Mouse (Mus musculus) gonadal fat pad, adult 2 months (tissue): ENCODE data around the gene Krt88. TPM values are rescaled to one million over a fixed set of nuclear protein-coding genes. Genes with fewer than 3 reads are reported as not detected.

Experiments used
- DNase-seq: peaks from one replicate; pipeline ENCODE4 v3.0.0-alpha.2; 2012; ENCODE audit warnings: low read depth
- polyA plus RNA-seq: library from polyadenylated mRNA; depleted of rRNA; stranded (reverse); fragments of >200 nt; gene quantifications from 2 replicates; pipeline ENCODE4 v1.2.3, GENCODE M21; 2012; rRNA removed

Krt88 gene
- polyA plus RNA-seq, 1 experiment, result 0.38 TPM

GRCm38 (mm10) chr15:101479007-101479665, 31.6 kb downstream of the Krt88 start:
- no peak for DNase-seq

- no peak for DNase-seq
These were observed 32.1 kb downstream of the Krt88 start for GRCm38 (mm10) chr15:101479666-101480060.

GRCm38 (mm10) chr15:101482056-101482455, 34.5 kb downstream of the Krt88 start:
- no peak for DNase-seq

GRCm38 (mm10) chr15:101483646-101484045, 36.1 kb downstream of the Krt88 start:
- DNase-seq, result no peak

GRCm38 (mm10) chr15:101484939-101485338, 37.4 kb downstream of the Krt88 start:
- DNase-seq, result no peak

GRCm38 (mm10) chr15:101485911-101486635, 38.5 kb downstream of the Krt88 start:
- DNase-seq, result no peak

GRCm38 (mm10) chr15:101491431-101491830, 43.9 kb downstream of the Krt88 start, which contains the start of gene Krt83:
Gene Krt83 (minus strand): TSS chr15:101491512.
- no peak for DNase-seq

GRCm38 (mm10) chr15:101492718-101493117, 45.2 kb downstream of the Krt88 start:
- no peak for DNase-seq

GRCm38 (mm10) chr15:101493713-101494112, 46.2 kb downstream of the Krt88 start:
- no peak for DNase-seq

GRCm38 (mm10) chr15:101494203-101494602, 46.7 kb downstream of the Krt88 start:
- no peak for DNase-seq

- DNase-seq, result no peak
These were observed 47.7 kb downstream of the Krt88 start for GRCm38 (mm10) chr15:101495266-101495665.

- no peak for DNase-seq
These were observed 49.6 kb downstream of the Krt88 start for GRCm38 (mm10) chr15:101497181-101497580.

Other genes with a start within 250 kb of the Krt88 start
- 6.9 and 8.5 TPM in 2 replicates for gene Grasp, start 223.6 kb upstream of the Krt88 start, polyA plus RNA-seq
- 18.2 and 36.9 TPM in 2 replicates for gene Nr4a1, start 193.5 kb upstream of the Krt88 start, polyA plus RNA-seq
- 36.8 and 42.7 TPM in 2 replicates for gene Atg101, start 163.5 kb upstream of the Krt88 start, polyA plus RNA-seq
- 10.3 and 11.5 TPM in 2 replicates for gene 6030408B16Rik, start 154.5 kb upstream of the Krt88 start, polyA plus RNA-seq
- gene Krt80, start 77.6 kb upstream of the Krt88 start, polyA plus RNA-seq, result 4.2 and 5.1 TPM in 2 replicates
- 20.0 and 23.0 TPM in 2 replicates for gene Krt7, start 36.7 kb upstream of the Krt88 start, polyA plus RNA-seq
- gene Krt87, start 8.9 kb upstream of the Krt88 start, polyA plus RNA-seq, result 0.22 TPM in 1 of 2 replicates, not detected in the other
- not detected in 2 replicates for gene Krt81, start 16.0 kb downstream of the Krt88 start, polyA plus RNA-seq
- gene Krt86, start 25.7 kb downstream of the Krt88 start, polyA plus RNA-seq, result not detected in 2 replicates
- gene Krt83, start 43.8 kb downstream of the Krt88 start, polyA plus RNA-seq, result 0.13 TPM in 1 of 2 replicates, not detected in the other
- gene Gm49425, start 69.5 kb downstream of the Krt88 start, polyA plus RNA-seq, result not detected in 2 replicates
- not detected in 2 replicates for gene Krt84, start 85.1 kb downstream of the Krt88 start, polyA plus RNA-seq
- not detected in 2 replicates for gene Krt82, start 102.9 kb downstream of the Krt88 start, polyA plus RNA-seq
- gene Krt90, start 115.2 kb downstream of the Krt88 start, polyA plus RNA-seq, result not detected in 2 replicates
- gene Krt75, start 126.2 kb downstream of the Krt88 start, polyA plus RNA-seq, result not detected in 2 replicates
- not detected in 2 replicates for gene Gm5414, start 180.4 kb downstream of the Krt88 start, polyA plus RNA-seq
- gene Gm5478, start 199.6 kb downstream of the Krt88 start, polyA plus RNA-seq, result not detected in 2 replicates
- not detected in 2 replicates for gene Krt6b, start 232.5 kb downstream of the Krt88 start, polyA plus RNA-seq
- gene Krt6a, start 246.6 kb downstream of the Krt88 start, polyA plus RNA-seq, result not detected in 2 replicates